In genomic region chr9:70690579-70690978, GRCm38 (mm10) we compare ENCODE assay signal across 30 mouse cellular contexts. TPM values are rescaled to one million over a fixed set of nuclear protein-coding genes. Genes with fewer than 3 reads are reported as not detected.
"Had no signal": no experiment of that assay in that cellular context is flagged by ENCODE, and none has a peak within 500 bp of the region (broad histone marks: within the 10 kb centered on the region; RNA-seq: fewer than 3 reads in every experiment).

No protein-coding gene starts in this region.

- H3K4me2 ChIP-seq: limb, embryonic 12.5 days; limb, embryonic 13.5 days; limb, embryonic 15.5 days; lung, embryonic 14.5 days; lung, embryonic 15.5 days; midbrain, embryonic 11.5 days; midbrain, embryonic 12.5 days; midbrain, embryonic 13.5 days; midbrain, embryonic 15.5 days; neural tube, embryonic 12.5 days; neural tube, embryonic 13.5 days had no signal

- ATAC-seq: lung, postnatal 0 days; midbrain, embryonic 13.5 days; midbrain, embryonic 15.5 days; midbrain, embryonic 16.5 days had no signal

- H3K27me3 ChIP-seq: limb, embryonic 12.5 days; limb, embryonic 13.5 days; limb, embryonic 15.5 days; liver, embryonic 13.5 days; liver, embryonic 15.5 days; lung, embryonic 15.5 days; megakaryocyte, embryonic 14.5 days; midbrain, embryonic 12.5 days; midbrain, embryonic 13.5 days; midbrain, embryonic 15.5 days; neural tube, embryonic 12.5 days; neural tube, embryonic 13.5 days had no signal

- H3K9ac ChIP-seq: limb, embryonic 12.5 days; limb, embryonic 13.5 days; limb, embryonic 15.5 days; liver, embryonic 15.5 days; lung, embryonic 14.5 days; lung, embryonic 15.5 days; midbrain, embryonic 12.5 days; midbrain, embryonic 13.5 days; midbrain, embryonic 15.5 days; neural tube, embryonic 12.5 days; neural tube, embryonic 13.5 days had no signal

- H3K9me3 ChIP-seq: limb, embryonic 10.5 days; limb, embryonic 12.5 days; limb, embryonic 13.5 days; limb, embryonic 15.5 days; liver, embryonic 13.5 days; liver, embryonic 15.5 days; lung, embryonic 15.5 days; megakaryocyte, embryonic 14.5 days; midbrain, embryonic 10.5 days; midbrain, embryonic 12.5 days; midbrain, embryonic 13.5 days; midbrain, embryonic 15.5 days; neural tube, embryonic 12.5 days; neural tube, embryonic 13.5 days had no signal

- H3K4me1 ChIP-seq: limb, embryonic 10.5 days; limb, embryonic 15.5 days; midbrain, embryonic 10.5 days; midbrain, embryonic 15.5 days; neural tube, embryonic 12.5 days; neural tube, embryonic 13.5 days had no signal

- H3K4me3 ChIP-seq: left cerebral cortex, adult 2 months; limb, embryonic 10.5 days; limb, embryonic 12.5 days; limb, embryonic 13.5 days; limb, embryonic 15.5 days; liver, embryonic 15.5 days; lung, embryonic 15.5 days; midbrain, embryonic 10.5 days; midbrain, embryonic 12.5 days; midbrain, embryonic 13.5 days; midbrain, embryonic 15.5 days; myocyte; neural tube, embryonic 12.5 days; neural tube, embryonic 13.5 days had no signal

- DNase-seq: left cerebral cortex, postnatal 4 days; liver, embryonic 13.5 days; lung, adult 18-20 months; lung, adult 2 months; lung, embryonic 14.5 days; lung, postnatal 10 days; lung, postnatal 14 days; lung, postnatal 36 days; lung, postnatal 4 days; midbrain, embryonic 14.5 days had no signal

- H3K36me3 ChIP-seq: limb, embryonic 10.5 days; limb, embryonic 12.5 days; limb, embryonic 13.5 days; limb, embryonic 15.5 days; liver, embryonic 13.5 days; lung, embryonic 15.5 days; midbrain, embryonic 10.5 days; midbrain, embryonic 12.5 days; midbrain, embryonic 13.5 days; midbrain, embryonic 15.5 days; neural tube, embryonic 12.5 days; neural tube, embryonic 13.5 days had no signal

- H3K27ac ChIP-seq: left cerebral cortex, adult 2 months; limb, embryonic 10.5 days; limb, embryonic 12.5 days; limb, embryonic 13.5 days; limb, embryonic 15.5 days; lung, embryonic 15.5 days; macrophage; midbrain, embryonic 10.5 days; midbrain, embryonic 12.5 days; midbrain, embryonic 13.5 days; midbrain, embryonic 15.5 days; neural tube, embryonic 12.5 days; neural tube, embryonic 13.5 days had no signal

RNA-seq across cellular contexts. Expression of gene Gm10642, which starts 34.5 kb away (rescaled TPM):
- total RNA-seq: monocyte, adult 5-6 weeks had no signal
